Mouse (Mus musculus) left cerebral cortex, postnatal 4 days (tissue): Measurements from ENCODE around the gene Mad1l1. TPM values are rescaled to one million over a fixed set of nuclear protein-coding genes. Genes with fewer than 3 reads are reported as not detected.
"Not testable (repeated sequence)": the region's sequence is repeated elsewhere in the genome, so short reads cannot be mapped to it uniquely, and the experiment has no call there.

Experiments used
- DNase-seq: peaks from one replicate; pipeline ENCODE4 v3.0.0-alpha.2; 2022
- intact Hi-C: fragments of 180-260 bp; cut with DNase I; formaldehyde crosslinking; loops from one replicate; pipeline ENCODE4 v1.15.1; 2025
- total RNA-seq, 2 experiments: library from RNA; stranded (reverse); gene quantifications; 2 replicates each; pipeline ENCODE4 v1.2.3; 2021

Mad1l1 gene
- 10 to 100 TPM; 24.1 to 24.7 TPM for total RNA-seq

DNA sequence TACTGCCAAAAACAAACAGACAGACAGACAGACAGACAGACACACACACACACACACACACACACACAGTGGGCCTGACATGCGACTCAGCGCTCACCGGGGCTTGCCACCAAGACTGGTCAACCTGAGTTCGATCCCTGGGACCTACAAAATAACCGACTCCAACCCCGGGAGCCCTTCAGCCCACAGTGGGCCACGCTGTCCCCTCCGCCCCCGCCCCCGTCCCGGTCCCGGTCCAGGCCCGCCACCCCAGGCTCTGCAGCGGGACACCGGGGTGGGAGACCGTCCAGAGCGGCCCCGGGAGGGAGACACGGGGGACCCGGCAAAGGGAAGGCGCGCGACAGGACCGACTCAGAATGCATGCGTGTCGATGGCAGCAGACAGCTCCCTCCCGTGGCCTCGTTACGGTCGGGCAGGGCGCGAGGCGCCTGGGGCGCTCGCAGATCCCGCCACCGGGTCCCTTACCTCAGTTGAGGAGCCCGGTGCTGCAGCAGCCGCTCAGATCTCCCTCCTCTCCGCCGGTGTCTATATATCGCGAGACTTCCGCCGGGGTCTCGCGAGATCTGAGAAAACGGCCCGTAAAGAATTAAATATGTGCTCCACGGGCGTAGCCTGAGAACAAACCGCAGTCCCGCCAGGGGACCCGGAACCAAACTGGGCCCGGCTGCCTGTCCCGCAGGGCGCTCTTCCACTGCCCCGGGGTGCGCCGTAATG lies at the start of gene Mad1l1, which contains the start of gene Nudt1:
Mad1l1 (minus strand) TSS at position 511 of the 714 bp plus-strand sequence.
Nudt1 (plus strand) TSS at position 615 of the 714 bp plus-strand sequence.
- peak; percentile 92 for DNase-seq
- intact Hi-C loops, result no loop called here

DNA sequence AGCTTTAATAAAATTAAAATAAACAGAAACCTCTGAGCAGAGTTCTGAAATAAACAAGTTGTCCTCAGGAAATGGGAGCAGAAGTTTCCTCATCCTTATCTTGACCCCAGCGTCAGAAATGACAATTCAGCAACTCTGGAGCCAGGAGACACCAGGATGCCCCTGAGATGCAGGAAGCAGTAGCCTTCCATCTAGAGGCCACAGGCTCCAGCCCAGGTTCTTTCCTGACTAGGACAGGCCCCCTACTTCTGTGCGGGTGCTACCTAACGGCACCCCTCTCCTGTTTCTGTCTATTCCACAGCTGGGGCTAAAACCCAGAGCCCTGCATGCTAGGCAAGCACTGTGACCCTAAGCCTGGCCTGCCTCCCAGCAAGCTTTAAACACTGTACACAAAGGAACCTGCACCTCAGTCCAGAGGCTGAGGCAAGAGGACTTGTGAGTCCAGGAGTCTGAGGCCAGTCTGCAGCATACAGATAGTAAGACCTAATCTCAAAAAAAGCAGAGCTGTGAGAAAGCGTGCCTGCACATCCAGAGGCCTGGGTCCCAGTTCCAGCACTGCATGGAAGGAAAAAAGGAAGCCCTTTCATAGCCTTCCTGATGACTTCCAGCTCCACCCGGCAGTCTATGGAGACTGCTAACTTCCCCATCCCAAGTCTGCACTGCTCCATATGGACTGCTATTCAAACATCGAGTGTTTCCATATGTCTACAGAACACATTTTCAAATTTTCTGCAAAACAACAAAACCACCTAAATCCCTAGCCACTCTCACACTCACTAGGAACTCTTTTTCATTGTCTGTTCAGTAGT lies 49.3 kb upstream of the Mad1l1 start:
- intact Hi-C loops, result no loop called here
- DNase-seq, result no peak

DNA sequence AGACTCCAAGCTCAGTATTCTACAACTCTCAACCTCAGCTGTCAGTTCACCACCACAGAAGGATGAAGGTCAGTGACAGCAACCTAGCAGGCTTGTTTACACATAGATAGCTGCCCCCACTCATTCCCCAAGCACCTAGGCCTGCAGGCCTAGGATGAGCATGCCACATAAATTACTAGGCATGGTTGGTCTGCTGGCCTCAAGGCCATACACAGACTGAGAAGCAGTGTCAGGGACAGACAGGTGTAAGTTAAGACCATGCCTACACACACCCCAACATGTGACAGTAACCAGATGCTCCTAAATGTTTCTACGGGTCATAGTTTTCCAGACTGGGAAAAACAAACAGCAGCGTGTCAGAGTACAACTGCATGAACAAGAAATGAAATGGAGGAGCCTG lies 48.1 kb upstream of the Mad1l1 start:
- intact Hi-C loops, result no loop called here
- DNase-seq, result no peak

DNA sequence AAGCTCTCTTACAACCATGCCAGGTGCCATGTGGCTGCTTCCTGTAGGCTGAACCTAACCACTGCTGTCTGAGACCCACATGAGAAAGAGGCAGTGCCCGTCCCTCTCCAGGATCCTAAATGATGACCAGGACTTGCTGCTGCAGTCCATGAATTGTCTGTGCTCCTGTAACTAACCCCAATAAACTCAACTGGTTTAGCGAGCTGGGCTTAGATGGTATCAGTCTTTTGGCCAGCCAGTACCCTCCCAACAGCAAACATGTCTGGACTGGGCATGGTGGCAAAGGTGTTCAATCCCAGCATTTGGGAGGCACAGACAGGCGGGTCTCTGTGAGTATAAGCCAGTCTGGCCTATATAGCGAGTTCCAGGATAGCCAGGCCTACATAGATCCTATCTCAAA lies 47.6 kb upstream of the Mad1l1 start:
- intact Hi-C loops, result no loop called here
- DNase-seq, result no peak

DNA sequence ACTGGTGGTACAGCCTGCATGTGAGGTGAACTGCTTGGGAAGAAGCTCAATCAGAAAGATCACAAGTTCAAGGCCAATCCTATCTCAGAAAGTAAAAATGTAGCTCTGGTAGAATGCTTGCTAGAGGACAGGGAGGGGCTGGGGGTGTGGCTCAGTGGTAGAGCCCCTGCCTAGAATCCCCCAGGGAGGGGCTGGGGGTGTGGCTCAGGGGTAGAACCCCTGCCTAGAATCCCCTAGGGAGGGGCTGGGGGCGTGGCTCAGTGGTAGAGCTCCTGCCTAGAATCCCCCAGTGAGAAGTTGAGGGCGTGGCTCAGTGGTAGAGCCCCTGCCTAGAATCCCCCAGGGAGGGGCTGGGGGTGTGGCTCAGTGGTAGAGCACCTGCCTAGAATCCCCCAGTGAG lies 46.8 kb upstream of the Mad1l1 start:
- intact Hi-C loops, DNase-seq: not testable (repeated sequence)

DNA sequence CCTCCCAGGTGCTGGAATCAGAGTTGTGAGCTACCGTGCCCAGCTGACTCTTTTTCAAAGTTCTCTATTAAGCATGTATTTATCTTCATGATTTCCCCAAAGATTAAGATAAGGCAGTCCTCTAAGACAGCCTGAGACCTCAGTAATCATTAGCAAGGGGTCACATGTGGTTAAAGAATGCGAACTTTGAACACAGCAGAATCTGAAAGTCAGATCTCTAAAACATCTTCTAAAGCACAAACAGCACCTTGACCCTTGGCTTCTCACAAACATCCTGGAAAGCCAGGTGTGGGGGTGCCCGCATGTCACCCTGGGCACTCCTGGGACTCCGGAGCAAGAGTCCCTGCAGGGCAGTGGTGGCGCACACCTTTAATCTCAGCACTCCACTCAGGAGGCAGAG lies 43.1 kb upstream of the Mad1l1 start:
- intact Hi-C loops, result no loop called here
- no peak for DNase-seq

DNA sequence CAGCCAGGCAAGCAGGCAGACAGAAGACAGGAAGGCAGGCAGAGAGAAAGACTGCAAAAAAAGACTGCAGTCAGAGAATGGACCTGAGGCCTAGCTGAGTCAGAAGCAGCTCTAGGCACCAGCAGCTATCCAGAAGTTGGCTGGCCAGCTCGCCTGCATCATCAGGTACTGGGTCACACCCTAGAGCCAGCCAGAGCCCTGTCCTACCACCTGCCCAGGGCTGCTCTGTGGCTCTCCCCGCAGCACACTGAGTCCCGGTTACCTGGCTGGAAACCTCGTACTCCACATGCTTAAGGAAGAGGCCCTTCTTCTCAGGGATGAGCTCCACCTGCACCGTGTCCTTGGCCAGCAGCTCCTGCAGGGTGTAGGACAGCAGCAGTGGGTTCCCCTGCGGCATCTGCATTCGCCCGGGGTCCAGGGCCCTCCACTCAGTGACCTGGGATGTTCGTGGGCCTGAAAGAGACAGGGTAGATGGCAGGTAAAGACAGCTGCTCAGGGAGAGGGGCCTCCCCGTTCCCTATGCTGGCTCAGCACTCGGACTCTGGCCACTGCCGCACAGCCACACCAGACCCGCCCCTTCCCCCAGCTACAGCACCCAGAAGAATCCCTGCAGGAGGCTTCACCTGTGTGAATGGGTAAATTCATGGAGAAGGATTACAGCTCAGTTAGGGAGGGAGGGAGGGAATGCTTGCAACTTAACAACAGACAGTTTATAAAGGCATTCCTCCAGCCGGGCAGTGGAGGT lies 38.8 kb upstream of the Mad1l1 start:
- intact Hi-C loops, result no loop called here
- no peak for DNase-seq

DNA sequence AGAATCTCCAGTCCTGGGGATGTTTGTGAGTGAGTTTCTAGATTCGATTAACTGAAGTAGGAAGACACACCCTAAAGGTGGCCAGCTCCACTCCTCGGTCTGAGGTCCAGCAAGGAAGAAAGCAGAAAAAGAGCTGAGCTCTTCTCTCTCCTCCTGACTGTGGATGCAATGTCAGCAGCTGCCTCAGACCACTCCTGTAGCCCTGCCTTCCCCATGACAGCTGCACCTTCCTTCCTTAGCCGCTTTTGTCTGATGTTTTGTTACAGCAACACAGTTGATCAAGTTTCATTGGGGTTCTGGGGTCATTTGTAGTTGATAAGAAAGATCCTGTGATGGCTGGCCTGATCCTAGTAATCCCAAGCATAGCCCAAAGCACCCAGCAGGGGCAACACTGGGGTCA lies 36.1 kb upstream of the Mad1l1 start:
- no peak for DNase-seq
- intact Hi-C loops, result no loop called here

DNA sequence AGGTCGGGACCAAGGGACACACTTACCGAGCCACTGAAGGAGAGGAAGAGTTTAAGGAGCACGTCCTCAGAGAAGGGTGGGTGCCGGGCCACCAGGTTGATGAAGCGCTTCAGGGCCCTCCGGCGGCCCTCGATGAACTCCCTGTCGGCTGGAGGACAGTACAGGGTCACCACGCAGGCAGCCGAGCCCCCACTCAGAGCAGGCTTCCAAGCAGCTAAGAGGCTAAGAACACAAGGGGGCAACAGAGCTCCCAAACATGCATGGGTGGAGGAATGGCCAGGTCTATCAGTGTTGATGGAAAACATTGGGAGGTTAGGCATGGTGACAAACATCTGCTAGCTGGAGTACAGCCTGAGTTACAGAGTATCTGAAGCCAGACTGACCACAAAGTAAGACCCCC lies 34.6 kb upstream of the Mad1l1 start:
- intact Hi-C loops, result no loop called here
- DNase-seq, result no peak

DNA sequence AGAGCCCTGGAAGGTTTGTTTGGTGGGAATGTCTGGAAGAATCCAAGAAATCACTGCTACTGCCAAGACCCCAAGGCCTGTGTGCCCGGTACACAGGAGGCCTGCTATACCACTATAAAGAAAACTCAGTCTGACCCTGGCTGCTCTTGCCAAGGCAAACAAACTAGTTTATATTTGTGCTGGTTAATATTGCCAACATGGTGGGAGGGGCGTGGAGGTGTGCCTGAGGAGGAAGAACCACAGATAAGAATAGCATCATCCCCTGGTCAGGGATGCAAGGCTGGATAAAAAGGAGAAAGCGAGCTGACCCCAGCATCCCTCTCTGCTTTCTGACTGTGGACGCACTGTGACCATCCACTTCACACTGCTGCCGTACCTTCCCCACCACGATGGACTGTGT lies 31.0 kb upstream of the Mad1l1 start:
- intact Hi-C loops, result no loop called here
- no peak for DNase-seq

DNA sequence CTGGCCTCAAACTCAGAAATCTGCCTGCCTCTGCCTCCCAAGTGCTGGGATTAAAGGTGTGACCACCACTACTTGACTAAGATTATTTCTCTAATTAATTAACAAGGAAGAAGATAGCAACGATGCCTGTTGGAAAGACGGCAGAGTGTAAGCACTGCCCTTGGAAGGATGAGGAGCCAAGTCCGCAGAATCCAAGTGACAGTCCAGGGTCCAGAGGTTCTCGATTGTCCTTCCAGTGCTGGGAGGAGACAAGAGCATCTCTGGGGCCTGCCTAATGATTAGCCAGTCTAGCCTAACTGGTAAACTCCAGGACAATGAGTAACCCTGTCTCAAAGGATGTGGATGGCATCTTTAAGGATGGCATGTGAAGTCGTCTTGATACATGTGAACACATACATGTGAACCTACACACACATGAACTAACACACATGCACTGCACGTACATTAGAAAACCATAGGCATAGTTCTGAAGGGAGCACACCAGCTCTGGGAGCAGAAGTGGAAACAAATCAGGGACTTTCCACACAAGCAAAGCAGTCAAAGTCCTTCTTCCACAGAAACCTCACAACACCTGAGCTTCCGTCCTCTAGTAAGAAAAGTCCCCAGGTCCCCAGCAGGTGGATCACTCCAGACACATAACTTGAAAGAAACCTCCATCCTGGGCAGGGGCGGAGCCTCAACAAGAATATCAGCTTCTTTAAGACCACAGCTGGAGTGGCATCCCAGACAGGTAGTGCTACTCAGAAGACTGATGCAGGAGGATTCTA lies 29.6 kb upstream of the Mad1l1 start:
- intact Hi-C loops, result no loop called here

DNA sequence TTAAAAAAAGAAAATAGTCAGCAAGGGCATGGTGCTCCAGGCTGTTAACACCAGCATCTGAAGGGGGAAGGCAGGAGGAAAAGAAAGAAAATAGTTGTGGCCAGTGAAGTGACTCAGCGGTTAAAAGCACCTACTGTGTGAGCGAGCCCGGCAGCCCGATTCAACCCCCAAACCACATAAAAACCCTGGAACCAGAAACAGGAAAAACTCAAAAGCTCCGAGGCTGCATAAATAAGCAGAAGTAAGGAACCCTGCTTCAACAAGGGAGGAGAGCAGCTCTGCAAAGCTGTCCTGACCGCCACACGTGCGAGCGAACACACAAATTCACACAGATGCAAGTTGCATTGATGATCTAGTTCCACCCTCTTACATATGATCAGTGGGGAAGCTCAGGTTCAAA lies 28.5 kb upstream of the Mad1l1 start:
- DNase-seq, result no peak
- intact Hi-C loops, result no loop called here

More for the DNA sequence above, 29.6 kb upstream of the Mad1l1 start:
- no peak for DNase-seq

DNA sequence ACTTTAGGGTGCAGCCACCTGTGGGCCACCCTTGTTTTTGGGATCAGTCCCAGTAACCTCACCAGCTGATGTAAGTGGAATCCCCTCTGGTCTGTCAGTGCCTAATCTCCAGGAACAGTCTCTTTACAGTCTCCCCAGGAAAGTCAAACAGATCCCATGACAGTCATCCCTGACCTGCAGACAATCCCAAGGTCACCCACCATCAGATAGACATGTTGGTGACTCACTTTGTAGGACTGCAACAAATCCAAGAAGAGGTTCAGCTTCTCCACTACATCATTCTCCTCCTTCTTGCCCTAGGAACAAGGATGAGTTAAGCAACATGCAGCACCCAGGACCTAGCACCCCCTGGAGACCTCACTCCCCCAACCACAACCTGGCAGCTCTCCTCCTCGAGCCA lies 24.7 kb upstream of the Mad1l1 start:
- no peak for DNase-seq
- intact Hi-C loops, result no loop called here

DNA sequence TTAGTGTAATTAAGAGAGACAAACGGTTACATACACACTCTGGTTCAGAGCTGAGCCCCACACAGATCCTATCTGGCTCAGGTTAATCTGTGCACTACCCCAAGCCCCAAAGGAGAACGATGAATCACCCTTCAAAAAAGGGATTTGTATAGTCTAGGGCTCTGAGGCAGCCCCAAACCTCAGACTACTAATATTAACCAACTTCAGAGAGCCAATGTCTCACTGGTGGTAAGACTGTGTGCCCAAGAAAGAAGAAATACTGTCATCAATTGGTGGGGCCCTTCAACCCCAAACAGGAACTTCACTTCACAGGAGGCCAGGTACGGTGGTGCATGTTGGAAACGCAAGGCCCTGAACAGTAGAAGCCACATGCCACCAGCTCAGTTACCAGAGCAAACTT lies 23.9 kb upstream of the Mad1l1 start:
- DNase-seq, result no peak
- intact Hi-C loops, result no loop called here

DNA sequence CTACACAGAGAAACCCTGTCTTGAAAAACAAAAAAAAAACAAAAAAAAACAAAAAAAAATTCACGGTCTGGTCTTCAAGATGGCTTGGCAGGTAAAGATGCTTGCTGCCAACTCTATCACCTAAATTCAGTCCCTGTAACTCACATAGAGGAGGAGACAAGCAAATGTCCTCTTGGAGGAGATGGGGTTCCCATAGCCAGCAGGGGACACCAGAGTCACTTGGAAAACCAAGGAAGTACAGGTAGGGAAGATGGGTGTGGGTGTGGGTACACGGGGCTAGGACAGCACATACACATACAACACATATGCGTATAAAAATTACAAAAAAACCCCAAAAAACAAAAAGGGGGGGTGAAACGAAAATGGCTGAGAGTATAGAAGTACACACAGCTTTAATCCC lies 21.5 kb upstream of the Mad1l1 start:
- intact Hi-C loops, result loop anchor here (5.0 kb wide), 1 partner anchor 69 kb away; no protein-coding TSS in a partner anchor
- no peak for DNase-seq

DNA sequence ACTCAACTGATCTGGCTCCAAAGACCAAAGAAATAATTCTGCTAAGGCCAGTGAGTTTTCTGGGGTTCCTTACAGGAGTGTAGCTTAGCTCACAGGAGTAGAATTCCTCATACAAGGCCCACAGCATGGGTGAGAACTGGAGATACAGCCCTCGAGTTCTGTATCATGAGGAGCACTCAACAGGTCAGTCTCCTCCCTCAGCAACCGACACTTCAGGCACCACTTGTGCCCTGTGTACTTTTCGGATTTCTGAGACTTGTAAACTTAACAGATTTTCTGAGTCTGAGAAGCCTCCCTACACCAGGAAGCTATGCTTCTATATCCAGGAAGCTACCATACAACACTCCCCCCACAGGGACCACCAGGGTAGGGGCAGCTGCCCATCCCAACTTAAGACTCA lies 18.5 kb upstream of the Mad1l1 start:
- intact Hi-C loops, result loop anchor here (5.0 to 10.0 kb wide), 2 partner anchors 72 to 505 kb away; no protein-coding TSS in a partner anchor
- no peak for DNase-seq

DNA sequence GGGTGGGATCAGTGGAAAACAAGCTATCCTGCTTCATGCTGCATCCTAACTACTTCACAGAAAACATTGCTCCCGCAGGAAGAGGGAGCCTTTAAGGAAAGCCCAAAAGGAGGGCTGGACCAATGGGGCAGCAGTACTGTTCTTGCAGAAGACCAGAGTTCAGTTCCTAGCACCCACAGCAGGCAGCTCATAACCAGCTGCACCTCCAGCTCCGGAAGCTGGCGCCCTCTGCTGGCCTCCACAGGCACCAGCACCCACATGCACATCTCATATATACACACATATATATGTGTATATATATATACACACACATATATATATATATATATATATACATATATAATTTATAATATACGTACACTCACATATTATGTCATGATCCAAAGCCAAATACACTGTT lies 17.4 kb upstream of the Mad1l1 start:
- intact Hi-C loops, result loop anchor here (10.0 kb wide), 1 partner anchor 504 kb away; no protein-coding TSS in a partner anchor
- no peak for DNase-seq

DNA sequence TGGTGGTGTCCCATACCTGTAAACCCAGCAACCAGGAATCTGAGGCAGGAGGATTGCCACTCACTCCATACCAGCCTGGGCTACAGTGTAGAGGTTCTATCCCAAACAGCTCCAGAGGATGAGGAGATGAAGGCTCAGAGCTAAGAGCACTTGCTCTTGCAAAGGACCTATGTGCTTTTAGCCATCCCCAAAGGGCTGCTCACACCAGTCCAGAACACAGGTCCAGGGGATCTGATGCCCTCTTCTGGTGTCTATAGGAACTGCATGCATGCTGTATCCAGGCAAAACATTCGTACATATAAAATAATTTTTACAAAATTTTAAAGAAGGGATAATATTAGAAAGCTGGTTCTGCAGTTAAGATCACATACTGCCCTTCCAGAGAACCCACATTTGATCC lies 15.3 kb upstream of the Mad1l1 start:
- intact Hi-C loops, result loop anchor here (10.0 kb wide), 1 partner anchor 502 kb away; no protein-coding TSS in a partner anchor
- peak; percentile 31 for DNase-seq

DNA sequence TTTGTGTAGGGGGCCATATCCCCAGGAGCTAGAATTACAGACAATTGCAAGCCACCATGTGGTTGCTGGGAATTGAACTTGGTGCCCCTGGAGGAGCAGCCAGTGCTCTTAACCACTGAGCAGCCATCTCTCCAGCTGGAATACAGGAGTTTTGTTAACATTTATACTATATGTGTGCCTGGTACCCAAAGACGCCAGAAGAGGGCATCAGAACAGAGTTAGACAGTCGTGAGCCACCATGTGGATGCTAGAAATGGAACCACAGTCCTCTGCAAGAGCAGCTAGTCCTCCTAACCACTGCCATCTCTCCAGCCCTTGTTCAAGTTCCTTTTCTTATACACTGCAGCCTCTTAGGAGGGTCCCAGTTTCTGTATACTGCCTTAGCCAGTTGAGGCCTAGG lies 12.3 kb upstream of the Mad1l1 start:
- no peak for DNase-seq
- intact Hi-C loops, result loop anchor here (10.0 kb wide), 1 partner anchor 499 kb away; no protein-coding TSS in a partner anchor

DNA sequence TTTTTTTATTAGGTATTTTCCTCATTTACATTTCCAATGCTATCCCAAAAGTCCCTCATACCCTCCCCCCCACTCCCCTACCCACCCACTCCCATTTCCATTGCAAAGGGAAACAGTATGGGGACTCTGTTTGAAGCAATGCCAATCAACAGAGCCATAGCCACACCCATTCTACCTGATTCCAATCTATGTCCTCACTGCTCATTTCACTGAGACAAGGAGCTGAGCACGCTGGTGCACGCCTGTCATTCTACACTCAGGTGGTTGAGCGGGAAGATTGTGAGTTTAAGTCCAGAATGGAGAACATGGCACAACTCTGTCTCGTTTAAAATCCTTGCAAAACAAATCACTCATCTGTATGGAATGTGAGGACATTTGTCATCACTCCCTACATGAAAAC lies 11.2 kb upstream of the Mad1l1 start:
- DNase-seq, result no peak
- intact Hi-C loops, result loop anchor here (10.0 kb wide), 1 partner anchor 498 kb away; no protein-coding TSS in a partner anchor
